Mouse (Mus musculus): ENCODE measurements around the gene Cadm4.
"Not testable (repeated sequence)": the region's sequence is repeated elsewhere in the genome, so short reads cannot be mapped to it uniquely, and the experiment has no call there.

Cadm4 gene

DNA sequence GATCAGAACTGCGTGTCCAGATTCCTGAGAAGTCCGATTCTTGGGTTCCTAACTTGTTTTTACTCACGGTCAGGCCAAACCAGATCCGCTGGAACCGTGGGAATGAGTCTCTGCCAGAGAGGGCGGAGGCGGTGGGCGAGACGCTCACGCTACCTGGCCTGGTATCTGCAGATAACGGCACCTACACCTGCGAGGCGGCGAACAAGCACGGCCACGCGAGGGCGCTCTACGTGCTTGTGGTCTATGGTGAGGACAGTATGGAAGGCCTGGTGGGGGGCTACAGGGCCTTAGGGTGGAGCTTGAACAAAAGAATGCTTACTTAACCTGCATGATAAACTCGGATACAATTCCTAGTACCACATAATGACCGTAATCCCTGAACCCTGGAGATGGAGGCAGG is 19.7 kb downstream of the Cadm4 start:
- no peak for DNase-seq (ENCODE audit: low spot score)

GRCm38 (mm10) chr7:24504004-24504403 is 22.2 kb downstream of the Cadm4 start:
- no peak for DNase-seq (ENCODE audit: low spot score)

DNA sequence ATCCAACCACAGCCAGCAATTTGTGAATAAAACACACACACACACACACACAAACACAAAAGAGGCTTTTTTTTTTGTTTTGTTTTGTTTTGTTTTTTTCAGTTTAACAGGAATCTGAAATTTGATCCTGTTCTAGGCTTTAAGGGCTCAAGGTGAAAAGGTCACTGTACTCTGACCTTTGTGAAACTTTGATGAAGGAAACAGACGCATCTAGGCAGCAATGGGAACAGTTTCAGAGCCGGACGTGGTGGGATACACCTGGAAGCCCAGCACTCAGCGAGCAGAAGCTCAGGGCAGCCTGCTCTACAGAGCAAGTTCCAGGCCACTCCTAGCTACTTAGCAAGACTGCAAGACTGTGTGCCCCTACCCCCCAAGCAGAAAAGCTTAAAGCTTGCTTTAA is 23.0 kb downstream of the Cadm4 start:
- DNase-seq (ENCODE audit: low spot score), result no peak

GRCm38 (mm10) chr7:24505447-24506064 is 23.7 kb downstream of the Cadm4 start:
- no peak for DNase-seq (ENCODE audit: low spot score)

DNA sequence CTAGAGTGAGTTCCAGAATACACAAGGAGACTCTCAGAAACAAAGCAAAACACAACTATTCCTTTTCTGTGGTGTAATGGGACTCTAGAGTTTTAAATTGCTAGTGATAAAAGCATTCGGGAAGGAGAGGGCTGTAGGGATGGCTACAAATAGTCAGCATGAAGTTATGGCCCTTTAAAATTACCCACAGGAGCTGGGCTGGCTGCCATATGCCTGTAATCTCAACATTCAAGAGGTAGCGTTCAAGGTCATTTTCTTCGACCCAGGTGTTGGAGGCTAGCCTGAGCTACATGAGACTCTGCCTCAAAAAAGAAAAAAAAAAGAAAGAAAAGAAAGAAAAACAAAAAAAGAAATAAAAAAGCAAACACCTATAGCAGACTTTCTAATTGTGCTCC is 24.2 kb downstream of the Cadm4 start:
- no peak for DNase-seq (ENCODE audit: low spot score)

GRCm38 (mm10) chr7:24506476-24506837 is 24.6 kb downstream of the Cadm4 start:
- DNase-seq (ENCODE audit: low spot score), result no peak

DNA sequence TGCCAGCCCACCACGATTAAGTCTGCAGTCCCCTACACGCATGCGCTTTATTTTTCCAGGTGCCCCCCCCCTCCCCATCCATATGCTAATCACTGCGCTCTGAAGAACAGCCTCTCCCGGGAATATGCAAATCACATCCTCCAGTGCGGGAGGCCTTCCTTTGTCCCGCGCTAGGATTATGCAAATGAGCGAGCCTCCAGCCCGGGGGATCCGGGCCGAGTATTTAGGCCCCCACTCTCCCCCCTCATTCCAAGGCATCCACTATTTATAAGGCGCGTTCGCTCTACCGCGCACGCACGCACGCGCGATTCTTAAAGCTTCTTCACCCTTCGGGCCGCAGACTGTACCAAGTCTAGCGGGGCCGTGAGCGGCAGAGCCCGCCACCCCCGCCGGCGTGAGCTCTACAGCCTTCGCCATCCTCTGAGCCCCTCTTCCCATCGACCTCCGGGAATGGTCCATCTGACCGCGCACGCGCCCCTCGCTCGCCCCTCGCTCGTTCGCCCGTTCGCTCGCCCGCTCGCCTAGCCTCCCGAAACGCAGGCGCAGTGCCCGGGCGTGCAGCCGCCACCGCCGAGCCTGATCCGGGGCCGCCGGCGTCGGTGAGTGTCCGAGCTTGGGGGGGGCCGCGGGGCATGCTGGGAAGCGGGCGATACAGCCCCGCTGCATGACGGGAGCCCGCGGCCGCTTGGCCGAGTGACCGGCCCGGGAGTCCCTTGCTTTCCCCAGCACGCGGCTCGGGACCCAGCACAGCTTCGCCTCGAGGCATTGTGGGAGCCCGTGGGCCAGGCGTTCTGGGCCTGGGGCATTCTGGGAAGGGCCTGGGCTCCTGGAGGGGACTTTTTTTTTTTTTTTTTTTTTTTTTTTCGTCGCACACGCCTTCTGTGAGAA is 25.3 kb downstream of the Cadm4 start, which contains the start of gene Zfp428:
TSS of gene Zfp428 (plus strand) at position 169 of the 888 bp plus-strand sequence.
- peak; percentile 73 for DNase-seq (ENCODE audit: low spot score)

- no peak for DNase-seq (ENCODE audit: low spot score)
These were observed 25.9 kb downstream of the Cadm4 start for GRCm38 (mm10) chr7:24507726-24508114.

- DNase-seq (ENCODE audit: low spot score), result no peak
These were observed 30.5 kb downstream of the Cadm4 start, which contains the start of gene AC161166.1 for GRCm38 (mm10) chr7:24512355-24512754. AC161166.1 (minus strand) TSS chr7:24512455.

DNA sequence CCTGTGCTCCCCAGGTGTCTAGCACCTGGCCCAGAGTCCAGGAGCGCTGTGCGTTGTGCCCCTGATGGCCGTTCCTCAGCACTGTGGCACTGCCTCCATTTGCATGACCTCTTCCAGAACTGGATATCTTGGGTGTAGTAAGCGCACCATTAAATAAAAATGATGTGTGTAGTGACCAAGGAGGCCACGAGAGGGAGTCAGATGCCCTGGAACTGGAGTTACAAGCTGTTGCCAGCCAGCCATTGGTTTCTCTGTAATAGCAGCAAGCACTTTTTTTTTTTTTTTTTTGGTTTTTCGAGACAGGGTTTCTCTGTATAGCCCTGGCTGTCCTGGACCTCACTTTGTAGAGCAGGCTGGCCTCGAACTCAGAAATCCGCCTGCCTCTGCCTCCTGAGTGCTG is 34.5 kb downstream of the Cadm4 start:
- DNase-seq (ENCODE audit: low spot score), result not testable (repeated sequence)

GRCm38 (mm10) chr7:24517077-24517476 is 35.3 kb downstream of the Cadm4 start:
- DNase-seq (ENCODE audit: low spot score), result no peak

DNA sequence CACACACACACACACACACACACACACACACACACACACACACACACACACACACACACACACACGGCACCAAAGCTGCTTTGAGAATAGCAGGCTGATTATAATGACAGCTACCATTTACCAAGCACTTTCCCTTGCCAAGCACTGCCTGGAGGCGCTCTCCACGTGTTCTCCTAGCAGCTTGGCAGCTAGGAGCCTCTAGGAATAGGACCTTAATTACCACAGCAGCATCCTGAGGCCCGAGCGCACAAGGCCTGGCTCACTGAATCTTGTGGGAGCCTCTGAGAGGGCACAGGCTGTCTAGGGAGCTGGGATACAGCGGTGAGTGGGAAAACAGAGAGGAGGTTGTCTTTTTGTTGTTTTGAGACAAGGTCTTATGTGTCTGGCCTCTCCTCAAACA is 35.8 kb downstream of the Cadm4 start:
- DNase-seq (ENCODE audit: low spot score), result no peak

GRCm38 (mm10) chr7:24519130-24519529 is 37.3 kb downstream of the Cadm4 start:
- no peak for DNase-seq (ENCODE audit: low spot score)

- DNase-seq (ENCODE audit: low spot score), result not testable (repeated sequence)
These were observed 38.2 kb downstream of the Cadm4 start for GRCm38 (mm10) chr7:24520054-24520453.

GRCm38 (mm10) chr7:24522805-24523204 is 41.0 kb downstream of the Cadm4 start:
- DNase-seq (ENCODE audit: low spot score), result no peak

- DNase-seq (ENCODE audit: low spot score), result no peak
These were observed 41.9 kb downstream of the Cadm4 start for GRCm38 (mm10) chr7:24523723-24524122.

DNA sequence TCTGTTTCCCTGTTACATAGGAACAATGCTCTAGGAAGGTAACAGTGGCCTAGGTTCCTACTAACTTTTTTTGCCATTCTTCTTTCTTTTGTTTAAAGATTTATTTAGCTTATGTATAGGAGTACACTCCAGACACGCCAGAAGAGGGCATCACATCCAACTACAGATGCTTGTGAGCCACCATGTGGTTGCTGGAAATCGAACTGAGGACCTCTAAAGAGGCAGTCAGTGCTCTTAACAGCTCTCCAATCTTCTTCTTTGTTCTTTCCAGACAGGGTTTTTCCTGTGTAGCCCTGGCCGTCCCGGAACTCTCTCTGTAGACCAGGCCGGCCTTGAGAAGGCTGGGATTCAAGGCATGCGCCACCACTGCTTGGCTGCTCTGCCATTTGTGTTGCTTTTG is 43.2 kb downstream of the Cadm4 start:
- no peak for DNase-seq (ENCODE audit: low spot score)

DNA sequence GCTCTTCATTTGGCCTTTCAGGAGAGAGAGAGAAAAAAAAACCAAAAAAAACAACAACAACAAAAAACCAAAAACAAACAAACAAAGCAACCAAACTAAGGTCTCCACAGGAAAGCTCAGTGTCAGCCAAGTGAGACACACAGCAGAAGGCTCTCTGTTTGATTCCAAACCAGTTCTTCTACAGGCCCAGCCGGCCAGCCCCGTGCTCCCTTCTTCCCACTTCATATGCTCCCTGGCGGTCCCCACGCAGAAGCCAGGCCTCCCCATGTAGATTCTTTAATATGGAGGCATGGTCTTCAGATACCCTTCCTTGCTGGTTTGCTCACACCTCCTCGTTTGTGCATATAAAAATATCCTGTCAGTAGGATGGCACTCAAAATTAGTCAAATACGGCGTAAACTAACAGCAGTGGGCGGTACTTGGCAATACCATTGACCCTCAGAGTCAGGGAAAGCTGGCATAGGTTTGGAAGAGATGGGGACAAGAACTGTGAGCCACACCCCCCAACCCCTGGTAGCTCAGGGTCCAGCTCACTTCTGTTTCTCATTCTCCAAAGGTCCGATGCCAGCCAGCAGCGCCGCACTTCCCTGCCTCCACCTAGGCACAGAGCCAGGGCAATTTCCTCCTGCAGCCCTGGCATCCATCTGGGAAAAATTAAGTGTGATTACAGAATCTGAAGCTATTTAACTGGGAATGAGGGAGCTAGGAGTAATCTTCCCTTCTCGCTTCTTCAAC is 44.0 kb downstream of the Cadm4 start:
- no peak for DNase-seq (ENCODE audit: low spot score)

DNA sequence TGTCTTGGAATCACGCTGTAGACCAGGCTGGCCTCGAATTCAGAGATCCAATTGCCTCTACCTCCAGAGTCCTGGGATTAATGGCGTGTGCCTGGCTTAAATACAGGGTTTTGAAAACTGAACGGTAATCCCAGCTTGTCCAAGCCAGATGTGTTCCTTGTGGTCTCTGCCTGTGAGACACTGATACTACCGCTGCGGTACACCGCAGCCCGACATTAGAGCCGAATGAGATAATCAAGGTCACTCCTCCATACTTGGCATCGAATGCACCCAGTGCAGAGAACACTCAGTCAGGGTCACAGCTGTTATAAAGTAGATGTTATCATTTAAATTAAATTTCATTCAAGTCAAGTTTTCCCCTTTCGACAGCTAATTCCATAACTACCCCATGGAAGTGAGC is 47.0 kb downstream of the Cadm4 start:
- no peak for DNase-seq (ENCODE audit: low spot score)

- DNase-seq (ENCODE audit: low spot score), result no peak
These were observed 47.8 kb downstream of the Cadm4 start for GRCm38 (mm10) chr7:24529580-24529979.

DNA sequence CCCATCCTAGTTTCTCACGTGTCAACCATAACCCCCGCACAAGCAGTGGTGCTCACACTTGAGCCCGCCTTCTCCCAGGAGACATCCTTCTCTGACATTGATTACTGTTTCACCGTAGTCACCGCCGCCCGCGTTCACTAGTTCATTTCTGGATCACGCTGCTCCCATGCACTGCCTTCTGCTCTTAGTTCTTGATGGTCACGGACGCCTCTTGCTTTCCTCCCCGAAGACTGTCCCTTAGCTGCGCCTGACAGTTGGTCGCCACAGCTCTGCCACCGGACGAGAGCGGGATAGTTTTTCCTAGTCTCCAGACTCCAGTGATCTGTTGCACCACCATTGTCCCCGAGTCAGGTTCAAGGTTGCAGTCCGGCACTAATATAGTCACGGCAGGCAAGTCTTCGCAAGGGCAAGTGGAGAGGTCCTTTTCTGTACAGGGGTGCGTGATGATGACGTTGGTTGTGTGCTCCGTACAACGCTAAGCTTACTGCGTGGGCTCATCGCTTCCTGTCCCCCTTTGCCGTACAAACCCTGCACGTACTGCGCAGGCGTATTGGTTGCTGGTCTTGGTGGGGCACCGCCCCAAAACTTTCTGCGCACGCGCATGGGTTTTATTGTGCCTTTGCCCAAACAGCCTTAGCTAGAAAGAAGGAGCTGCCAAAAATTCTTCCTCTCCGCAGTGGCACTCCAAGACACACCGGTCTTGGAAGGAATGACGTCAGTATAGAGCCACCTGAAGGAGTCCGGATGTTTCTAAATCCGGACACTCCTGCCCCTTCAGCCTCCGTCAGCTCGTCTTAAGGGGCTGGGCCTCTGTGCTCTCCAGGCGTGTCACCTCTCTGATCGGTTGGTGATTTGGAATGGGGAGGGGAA is 48.5 kb downstream of the Cadm4 start, which contains the start of gene Irgq:
TSS of gene Irgq (plus strand) at position 628 of the 870 bp plus-strand sequence.
- peak; percentile 98 for DNase-seq (ENCODE audit: low spot score)

Measured in ovary, adult 18-20 months (tissue).